Mouse (Mus musculus): ENCODE results near the gene Cacna1d. TPM values are rescaled to one million over a fixed set of nuclear protein-coding genes. Genes with fewer than 3 reads are reported as not detected.

The Cacna1d gene
- polyA plus RNA-seq, 1 experiment from 2014 or later, result 1.2 TPM

GRCm38 (mm10) chr14:30439915-30440314 is 51.3 kb downstream of the Cacna1d start:
- Histone ChIP-seq H3K27me3 (ENCODE audit: low read depth, poor library complexity, severe bottlenecking) (no peaks in the 10 kb centered on the region), H3K36me3 (no peaks in the 10 kb centered on the region), H3K4me3 (no peak overlapping the region), H3K4me1 (no peaks in the 10 kb centered on the region), H3K9me3 (replicated peaks) (no peaks in the 10 kb centered on the region), H3K27ac (no peak overlapping the region)
- WGBS, result 83% methylated on average over 3 of the region's 3 CpGs
- DNase-seq (ENCODE audit: low spot score), result no peak

- H3K4me3 ChIP-seq, result no peak overlapping the region
- H3K36me3 ChIP-seq, result no peaks in the 10 kb centered on the region
- H3K9me3 ChIP-seq (replicated peaks), result no peaks in the 10 kb centered on the region
- 94% methylated on average over 5 of the region's 5 CpGs for WGBS
- H3K27me3 ChIP-seq (ENCODE audit: low read depth, poor library complexity, severe bottlenecking), result no peaks in the 10 kb centered on the region
- H3K27ac ChIP-seq, result no peak overlapping the region
- H3K4me1 ChIP-seq, result no peaks in the 10 kb centered on the region
- DNase-seq (ENCODE audit: low spot score), result no peak
Observed at GRCm38 (mm10) chr14:30435316-30435715, 55.9 kb downstream of the Cacna1d start.

GRCm38 (mm10) chr14:30430446-30430845 is 60.8 kb downstream of the Cacna1d start:
- Histone ChIP-seq H3K4me3 (no peak overlapping the region), H3K4me1 (peaks cover 5% of the 10 kb centered on the region), H3K9me3 (replicated peaks) (no peaks in the 10 kb centered on the region), H3K36me3 (no peaks in the 10 kb centered on the region), H3K27me3 (ENCODE audit: low read depth, poor library complexity, severe bottlenecking) (no peaks in the 10 kb centered on the region), H3K27ac (no peak overlapping the region)
- 75% methylated on average over 5 of the region's 5 CpGs for WGBS
- no peak for DNase-seq (ENCODE audit: low spot score)

- no peak overlapping the region for H3K4me3 ChIP-seq
- peaks cover 5% of the 10 kb centered on the region for H3K4me1 ChIP-seq
- no peak for DNase-seq (ENCODE audit: low spot score)
- H3K27ac ChIP-seq, result no peak overlapping the region
- no peaks in the 10 kb centered on the region for H3K27me3 ChIP-seq (ENCODE audit: low read depth, poor library complexity, severe bottlenecking)
- H3K9me3 ChIP-seq (replicated peaks), result no peaks in the 10 kb centered on the region
- no peaks in the 10 kb centered on the region for H3K36me3 ChIP-seq
- WGBS, result 93% methylated on average over 9 of the region's 9 CpGs
Observed at GRCm38 (mm10) chr14:30430026-30430425, 61.2 kb downstream of the Cacna1d start.

GRCm38 (mm10) chr14:30429606-30430005 is 61.6 kb downstream of the Cacna1d start:
- 72% methylated on average over 9 of the region's 9 CpGs for WGBS
- no peak overlapping the region for H3K4me3 ChIP-seq
- peaks cover 5% of the 10 kb centered on the region for H3K4me1 ChIP-seq
- no peak for DNase-seq (ENCODE audit: low spot score)
- no peaks in the 10 kb centered on the region for H3K27me3 ChIP-seq (ENCODE audit: low read depth, poor library complexity, severe bottlenecking)
- H3K9me3 ChIP-seq (replicated peaks), result no peaks in the 10 kb centered on the region
- no peaks in the 10 kb centered on the region for H3K36me3 ChIP-seq
- no peak overlapping the region for H3K27ac ChIP-seq

- Histone ChIP-seq H3K27me3 (ENCODE audit: low read depth, poor library complexity, severe bottlenecking) (no peaks in the 10 kb centered on the region), H3K9me3 (replicated peaks) (no peaks in the 10 kb centered on the region), H3K36me3 (no peaks in the 10 kb centered on the region), H3K4me3 (no peak overlapping the region), H3K4me1 (peaks cover 5% of the 10 kb centered on the region), H3K27ac (no peak overlapping the region)
- no peak for DNase-seq (ENCODE audit: low spot score)
Observed at GRCm38 (mm10) chr14:30428757-30429156, 62.5 kb downstream of the Cacna1d start.

GRCm38 (mm10) chr14:30425876-30426275 is 65.4 kb downstream of the Cacna1d start:
- H3K4me3 ChIP-seq, result no peak overlapping the region
- H3K4me1 ChIP-seq, result peaks cover 5% of the 10 kb centered on the region
- 52% methylated on average over 4 of the region's 4 CpGs for WGBS
- H3K9me3 ChIP-seq (replicated peaks), result no peaks in the 10 kb centered on the region
- no peaks in the 10 kb centered on the region for H3K27me3 ChIP-seq (ENCODE audit: low read depth, poor library complexity, severe bottlenecking)
- DNase-seq (ENCODE audit: low spot score), result no peak
- H3K27ac ChIP-seq, result no peak overlapping the region
- no peaks in the 10 kb centered on the region for H3K36me3 ChIP-seq

GRCm38 (mm10) chr14:30425175-30425574 is 66.1 kb downstream of the Cacna1d start:
- Histone ChIP-seq H3K9me3 (replicated peaks) (no peaks in the 10 kb centered on the region), H3K4me3 (no peak overlapping the region), H3K27me3 (ENCODE audit: low read depth, poor library complexity, severe bottlenecking) (no peaks in the 10 kb centered on the region), H3K36me3 (no peaks in the 10 kb centered on the region), H3K27ac (no peak overlapping the region), H3K4me1 (peaks cover 5% of the 10 kb centered on the region)
- DNase-seq (ENCODE audit: low spot score), result no peak
- 85% methylated on average over 6 of the region's 6 CpGs for WGBS

GRCm38 (mm10) chr14:30424638-30425037 is 66.6 kb downstream of the Cacna1d start:
- H3K27me3 ChIP-seq (ENCODE audit: low read depth, poor library complexity, severe bottlenecking), result no peaks in the 10 kb centered on the region
- H3K4me3 ChIP-seq, result no peak overlapping the region
- no peak overlapping the region for H3K27ac ChIP-seq
- H3K36me3 ChIP-seq, result no peaks in the 10 kb centered on the region
- DNase-seq (ENCODE audit: low spot score), result no peak
- H3K4me1 ChIP-seq, result peaks cover 5% of the 10 kb centered on the region
- WGBS, result 91% methylated on average over 4 of the region's 4 CpGs
- H3K9me3 ChIP-seq (replicated peaks), result no peaks in the 10 kb centered on the region

- H3K36me3 ChIP-seq, result no peaks in the 10 kb centered on the region
- H3K27ac ChIP-seq, result no peak overlapping the region
- WGBS, result 89% methylated on average over 7 of the region's 7 CpGs
- peaks cover 5% of the 10 kb centered on the region for H3K4me1 ChIP-seq
- H3K9me3 ChIP-seq (replicated peaks), result no peaks in the 10 kb centered on the region
- H3K27me3 ChIP-seq (ENCODE audit: low read depth, poor library complexity, severe bottlenecking), result no peaks in the 10 kb centered on the region
- H3K4me3 ChIP-seq, result no peak overlapping the region
- no peak for DNase-seq (ENCODE audit: low spot score)
Observed at GRCm38 (mm10) chr14:30422376-30423140, 68.7 kb downstream of the Cacna1d start.

GRCm38 (mm10) chr14:30419458-30419857 is 71.8 kb downstream of the Cacna1d start:
- no peaks in the 10 kb centered on the region for H3K36me3 ChIP-seq
- DNase-seq (ENCODE audit: low spot score), result no peak
- H3K4me1 ChIP-seq, result no peaks in the 10 kb centered on the region
- H3K4me3 ChIP-seq, result no peak overlapping the region
- no peaks in the 10 kb centered on the region for H3K9me3 ChIP-seq (replicated peaks)
- H3K27me3 ChIP-seq (ENCODE audit: low read depth, poor library complexity, severe bottlenecking), result no peaks in the 10 kb centered on the region
- H3K27ac ChIP-seq, result no peak overlapping the region
- WGBS, result 80% methylated on average over 7 of the region's 7 CpGs

- no peak overlapping the region for H3K4me3 ChIP-seq
- H3K36me3 ChIP-seq, result no peaks in the 10 kb centered on the region
- H3K9me3 ChIP-seq (replicated peaks), result no peaks in the 10 kb centered on the region
- no peaks in the 10 kb centered on the region for H3K4me1 ChIP-seq
- WGBS, result 83% methylated on average over 6 of the region's 6 CpGs
- no peak for DNase-seq (ENCODE audit: low spot score)
- no peaks in the 10 kb centered on the region for H3K27me3 ChIP-seq (ENCODE audit: low read depth, poor library complexity, severe bottlenecking)
- H3K27ac ChIP-seq, result no peak overlapping the region
Observed at GRCm38 (mm10) chr14:30419046-30419445, 72.2 kb downstream of the Cacna1d start.

- H3K36me3 ChIP-seq, result no peaks in the 10 kb centered on the region
Observed at GRCm38 (mm10) chr14:30415830-30416229, 75.4 kb downstream of the Cacna1d start.

GRCm38 (mm10) chr14:30414131-30414530 is 77.1 kb downstream of the Cacna1d start:
- H3K9me3 ChIP-seq (replicated peaks), result no peaks in the 10 kb centered on the region
- 69% methylated on average over 2 of the region's 2 CpGs for WGBS

More at GRCm38 (mm10) chr14:30415830-30416229, 75.4 kb downstream of the Cacna1d start:
- Histone ChIP-seq H3K4me1 (no peaks in the 10 kb centered on the region), H3K4me3 (no peak overlapping the region), H3K27ac (no peak overlapping the region), H3K9me3 (replicated peaks) (no peaks in the 10 kb centered on the region), H3K27me3 (ENCODE audit: low read depth, poor library complexity, severe bottlenecking) (no peaks in the 10 kb centered on the region)
- 93% methylated on average over 5 of the region's 5 CpGs for WGBS
- no peak for DNase-seq (ENCODE audit: low spot score)

More at GRCm38 (mm10) chr14:30414131-30414530, 77.1 kb downstream of the Cacna1d start:
- Histone ChIP-seq H3K4me1 (no peaks in the 10 kb centered on the region), H3K27me3 (ENCODE audit: low read depth, poor library complexity, severe bottlenecking) (no peaks in the 10 kb centered on the region), H3K36me3 (no peaks in the 10 kb centered on the region), H3K4me3 (no peak overlapping the region), H3K27ac (no peak overlapping the region)
- no peak for DNase-seq (ENCODE audit: low spot score)
